In genomic region chr10:86796073-86796741, GRCm38 (mm10) we compare ENCODE assay signal across 25 mouse cellular contexts. TPM values are rescaled to one million over a fixed set of nuclear protein-coding genes. Genes with fewer than 3 reads are reported as not detected.
DNase-seq lines count a peak whose midpoint lies in the region; ATAC-seq and TF ChIP-seq lines count a peak whose summit lies in the region.
"Had no signal": no experiment of that assay in that cellular context is flagged by ENCODE, and none has a peak within 500 bp of the region (broad histone marks: within the 10 kb centered on the region; RNA-seq: fewer than 3 reads in every experiment).

No protein-coding gene starts in this region.

- no peak for TF ChIP-seq CTCF in gastrocnemius, adult 2 months (IDR thresholded peaks at IDR 0.05)
- TF ChIP-seq CTCF in midbrain, postnatal 0 days (IDR thresholded peaks at IDR 0.05) = no peak

- intact Hi-C loops in gastrocnemius, adult 2 months (cut with DNase I) = no loop called here
- intact Hi-C loops in left cerebral cortex, postnatal 10 days (cut with DNase I) = no loop called here

- DNase-seq in gastrocnemius, adult 2 months = no peak
- no peak for DNase-seq in gastrocnemius, postnatal 25 days
- no peak for DNase-seq in hindbrain, embryonic 10.5 days (ENCODE audit: low spot score)
- DNase-seq in midbrain, postnatal 0 days (ENCODE audit: low spot score) = no peak
- DNase-seq in left cerebral cortex, postnatal 10 days (ENCODE audit: extremely low spot score in 1 of 2, low spot score in 2 of 2) = no peak
- DNase-seq: adrenal gland, postnatal 14 days; cerebellum, adult 9-11 months; forebrain, postnatal 0 days; heart, postnatal 14 days; layer of hippocampus, postnatal 36 days; spleen, adult 18-20 months; thymus, adult 2 months had no signal

- peaks cover 9% of the 10 kb centered on the region; the same call in 1 of the 2 replicates for H3K4me1 ChIP-seq in hindbrain, embryonic 13.5 days (replicated peaks)
- H3K4me1 ChIP-seq in hindbrain, embryonic 10.5 days (replicated peaks) = peaks cover 10% of the 10 kb centered on the region; the same call in 1 of the 2 replicates
- no peaks in the 10 kb centered on the region for H3K4me1 ChIP-seq in midbrain, embryonic 15.5 days
- peaks cover 5% of the 10 kb centered on the region; the same call in 1 of the 2 replicates for H3K4me1 ChIP-seq in midbrain, postnatal 0 days (ENCODE audit: insufficient read depth, low read length)
- no peaks in the 10 kb centered on the region for H3K4me1 ChIP-seq in hindbrain, embryonic 16.5 days (ENCODE audit: control insufficient read depth, insufficient read depth, low read depth, low read length)
- H3K4me1 ChIP-seq: intestine, embryonic 15.5 days; neural tube, embryonic 13.5 days had no signal

- WGBS in hindbrain, embryonic 13.5 days = 99% methylated on average over 5 of the region's 5 CpGs
- WGBS in hindbrain, embryonic 10.5 days = 88% methylated on average over 5 of the region's 5 CpGs
- WGBS in midbrain, embryonic 15.5 days = 95% methylated on average over 5 of the region's 5 CpGs
- 92% methylated on average over 5 of the region's 5 CpGs for WGBS in midbrain, postnatal 0 days
- WGBS in hindbrain, embryonic 16.5 days = 93% methylated on average over 5 of the region's 5 CpGs

- peak overlapping the region; percentile 95 for H3K27ac ChIP-seq in gastrocnemius, adult 2 months
- H3K27ac ChIP-seq in hindbrain, embryonic 13.5 days = no peak overlapping the region
- H3K27ac ChIP-seq in hindbrain, embryonic 10.5 days = no peak overlapping the region
- H3K27ac ChIP-seq in midbrain, embryonic 15.5 days = no peak overlapping the region
- H3K27ac ChIP-seq in midbrain, postnatal 0 days (ENCODE audit: low read depth, low read length) = no peak overlapping the region
- H3K27ac ChIP-seq in hindbrain, embryonic 16.5 days (ENCODE audit: low read depth, low read length) = no peak overlapping the region
- H3K27ac ChIP-seq: forebrain, embryonic 10.5 days; intestine, embryonic 15.5 days; liver, embryonic 14.5 days; neural tube, embryonic 13.5 days had no signal

- no peaks in the 10 kb centered on the region for H3K27me3 ChIP-seq in hindbrain, embryonic 13.5 days
- no peaks in the 10 kb centered on the region for H3K27me3 ChIP-seq in hindbrain, embryonic 10.5 days (ENCODE audit: insufficient read depth, poor library complexity, severe bottlenecking)
- no peaks in the 10 kb centered on the region for H3K27me3 ChIP-seq in midbrain, embryonic 15.5 days (replicated peaks)
- no peaks in the 10 kb centered on the region for H3K27me3 ChIP-seq in midbrain, postnatal 0 days (ENCODE audit: insufficient read depth, low read length)
- H3K27me3 ChIP-seq in hindbrain, embryonic 16.5 days (replicated peaks; ENCODE audit: control insufficient read depth, insufficient read depth, low read length) = no peaks in the 10 kb centered on the region
- H3K27me3 ChIP-seq: intestine, embryonic 15.5 days; neural tube, embryonic 13.5 days had no signal

- H3K4me2 ChIP-seq in hindbrain, embryonic 13.5 days = no peak overlapping the region
- no peak overlapping the region for H3K4me2 ChIP-seq in midbrain, embryonic 15.5 days
- no peak overlapping the region for H3K4me2 ChIP-seq in midbrain, postnatal 0 days (ENCODE audit: low read depth, low read length, poor library complexity, severe bottlenecking)
- no peak overlapping the region for H3K4me2 ChIP-seq in hindbrain, embryonic 16.5 days (ENCODE audit: low read length)
- H3K4me2 ChIP-seq: intestine, embryonic 15.5 days; neural tube, embryonic 13.5 days had no signal

- no peaks in the 10 kb centered on the region for H3K9me3 ChIP-seq in hindbrain, embryonic 13.5 days
- H3K9me3 ChIP-seq in hindbrain, embryonic 10.5 days = no peaks in the 10 kb centered on the region
- H3K9me3 ChIP-seq in midbrain, embryonic 15.5 days = no peaks in the 10 kb centered on the region
- no peaks in the 10 kb centered on the region for H3K9me3 ChIP-seq in midbrain, postnatal 0 days (ENCODE audit: low read length)
- no peaks in the 10 kb centered on the region for H3K9me3 ChIP-seq in hindbrain, embryonic 16.5 days (ENCODE audit: control insufficient read depth, low read length)
- H3K9me3 ChIP-seq: forebrain, embryonic 10.5 days; intestine, embryonic 15.5 days; neural tube, embryonic 13.5 days had no signal

- H3K4me3 ChIP-seq in gastrocnemius, adult 2 months = peak overlapping the region; percentile 46; the same call in 1 of the 2 replicates
- no peak overlapping the region for H3K4me3 ChIP-seq in hindbrain, embryonic 13.5 days
- H3K4me3 ChIP-seq in hindbrain, embryonic 10.5 days = no peak overlapping the region
- no peak overlapping the region for H3K4me3 ChIP-seq in midbrain, embryonic 15.5 days
- H3K4me3 ChIP-seq in midbrain, postnatal 0 days (ENCODE audit: low read depth, low read length) = no peak overlapping the region
- H3K4me3 ChIP-seq in hindbrain, embryonic 16.5 days (ENCODE audit: low read length) = no peak overlapping the region
- H3K4me3 ChIP-seq: forebrain, embryonic 10.5 days; intestine, embryonic 15.5 days; neural tube, embryonic 13.5 days had no signal

- peak; percentile 57; the same call in 1 of the 2 replicates for ATAC-seq in hindbrain, embryonic 13.5 days (ENCODE audit: low FRiP score)
- ATAC-seq in midbrain, embryonic 15.5 days (replicated peaks) = peak; percentile 65
- ATAC-seq in midbrain, postnatal 0 days (ENCODE audit: low FRiP score) = no peak
- ATAC-seq in hindbrain, embryonic 16.5 days = 0 out of 2 replicates have a peak, but pooled peaks have one; percentile 27
- ATAC-seq: CD4-positive, CD25-positive, alpha-beta regulatory T cell, adult 4 months; forebrain, postnatal 0 days; intestine, embryonic 15.5 days had no signal

- H3K9ac ChIP-seq in hindbrain, embryonic 13.5 days = no peak overlapping the region
- no peak overlapping the region for H3K9ac ChIP-seq in midbrain, embryonic 15.5 days
- H3K9ac ChIP-seq in midbrain, postnatal 0 days (replicated peaks; ENCODE audit: low read length, poor library complexity, severe bottlenecking) = no peak overlapping the region
- H3K9ac ChIP-seq in hindbrain, embryonic 16.5 days (ENCODE audit: low read depth, low read length) = no peak overlapping the region
- H3K9ac ChIP-seq: forebrain, postnatal 0 days; intestine, embryonic 15.5 days; liver, embryonic 14.5 days; neural tube, embryonic 13.5 days had no signal

- H3K36me3 ChIP-seq in hindbrain, embryonic 13.5 days = no peaks in the 10 kb centered on the region
- no peaks in the 10 kb centered on the region for H3K36me3 ChIP-seq in hindbrain, embryonic 10.5 days
- no peaks in the 10 kb centered on the region for H3K36me3 ChIP-seq in midbrain, embryonic 15.5 days (replicated peaks)
- no peaks in the 10 kb centered on the region for H3K36me3 ChIP-seq in midbrain, postnatal 0 days (ENCODE audit: insufficient read depth, low read length)
- H3K36me3 ChIP-seq in hindbrain, embryonic 16.5 days (ENCODE audit: control insufficient read depth, insufficient read depth, low read length) = no peaks in the 10 kb centered on the region
- H3K36me3 ChIP-seq: forebrain, embryonic 10.5 days; intestine, embryonic 15.5 days; neural tube, embryonic 13.5 days had no signal

RNA-seq across cellular contexts. Expression of gene Nt5dc3, which starts 17.4 kb away (rescaled TPM):
- 10 to 100 TPM; 36.1 to 77.7 TPM for total RNA-seq in gastrocnemius, adult 2 months (2021)
- total RNA-seq in gastrocnemius, postnatal 25 days (2021) = 10 to 100 TPM; 30.0 to 38.2 TPM
- 8.6 and 9.2 TPM in 2 replicates for polyA plus RNA-seq in hindbrain, embryonic 13.5 days (2015; fragmentation: Nextera tagmentation; extraction: Ambion mirVana)
- 0.77 and 1.4 TPM in 2 replicates for polyA plus RNA-seq in hindbrain, embryonic 10.5 days (2016; fragmentation: Nextera tagmentation; extraction: Ambion mirVana)
- polyA plus RNA-seq in midbrain, embryonic 15.5 days (2015; fragmentation: Nextera tagmentation; extraction: Ambion mirVana) = 13.8 and 14.4 TPM in 2 replicates
- total RNA-seq in midbrain, postnatal 0 days (2014; rRNA removed) = 56.2 and 70.5 TPM in 2 replicates
- polyA plus RNA-seq in midbrain, postnatal 0 days (2015; fragmentation: Nextera tagmentation; extraction: Ambion mirVana) = 11.9 and 13.2 TPM in 2 replicates
- 11.3 and 13.4 TPM in 2 replicates for polyA plus RNA-seq in hindbrain, embryonic 16.5 days (2015; fragmentation: Nextera tagmentation; extraction: Ambion mirVana)
- 10 to 100 TPM; 65.7 to 68.5 TPM for total RNA-seq in left cerebral cortex, postnatal 10 days (2021)

RNA-seq across cellular contexts. Expression of gene Gm49358, which starts 32.4 kb away (rescaled TPM):
- 10 to 100 TPM; 16.7 to 32.1 TPM for total RNA-seq in gastrocnemius, adult 2 months (2021)
- total RNA-seq in gastrocnemius, postnatal 25 days (2021) = 10 to 100 TPM; 12.4 to 14.0 TPM
- polyA plus RNA-seq in hindbrain, embryonic 13.5 days (2015; fragmentation: Nextera tagmentation; extraction: Ambion mirVana) = not detected in 2 replicates
- polyA plus RNA-seq in hindbrain, embryonic 10.5 days (2016; fragmentation: Nextera tagmentation; extraction: Ambion mirVana) = not detected in 2 replicates
- polyA plus RNA-seq in midbrain, embryonic 15.5 days (2015; fragmentation: Nextera tagmentation; extraction: Ambion mirVana) = not detected in 2 replicates
- not detected in 2 replicates for total RNA-seq in midbrain, postnatal 0 days (2014; rRNA removed)
- not detected in 2 replicates for polyA plus RNA-seq in midbrain, postnatal 0 days (2015; fragmentation: Nextera tagmentation; extraction: Ambion mirVana)
- polyA plus RNA-seq in hindbrain, embryonic 16.5 days (2015; fragmentation: Nextera tagmentation; extraction: Ambion mirVana) = not detected in 2 replicates
- total RNA-seq in left cerebral cortex, postnatal 10 days (2021) = 10 to 100 TPM; 20.2 to 24.7 TPM
- total RNA-seq: granulocyte monocyte progenitor cell, adult 5-6 weeks; monocyte, adult 5-6 weeks had no signal
- polyA plus RNA-seq: brain, embryonic 14.5 days; CD4-positive, CD25-positive, alpha-beta regulatory T cell, adult 4 months; forebrain, embryonic 10.5 days; forebrain, postnatal 0 days; intestine, embryonic 15.5 days; liver, embryonic 14.5 days; lung, embryonic 16.5 days; neural tube, embryonic 13.5 days; stomach, embryonic 14.5 days; thymus, adult 2 months had no signal
